Mouse (Mus musculus) left cerebral cortex, postnatal 4 days (tissue): Measurements from ENCODE around the gene Gm45213. TPM values are rescaled to one million over a fixed set of nuclear protein-coding genes. Genes with fewer than 3 reads are reported as not detected.

Experiments
- DNase-seq: peaks from one replicate; pipeline ENCODE4 v3.0.0-alpha.2; 2022
- intact Hi-C: fragments of 180-260 bp; cut with DNase I; formaldehyde crosslinking; loops from one replicate; pipeline ENCODE4 v1.15.1; 2025
- total RNA-seq, 2 experiments: library from RNA; stranded (reverse); gene quantifications; 2 replicates each; pipeline ENCODE4 v1.2.3; 2021

The Gm45213 gene
- total RNA-seq: not detected

- intact Hi-C loops: no loop called here
- DNase-seq: peak; percentile 69
Measured at GRCm38 (mm10) chr7:66043552-66044459, at the start of gene Gm45213. Gm45213 (plus strand) TSS chr7:66043602.

DNA sequence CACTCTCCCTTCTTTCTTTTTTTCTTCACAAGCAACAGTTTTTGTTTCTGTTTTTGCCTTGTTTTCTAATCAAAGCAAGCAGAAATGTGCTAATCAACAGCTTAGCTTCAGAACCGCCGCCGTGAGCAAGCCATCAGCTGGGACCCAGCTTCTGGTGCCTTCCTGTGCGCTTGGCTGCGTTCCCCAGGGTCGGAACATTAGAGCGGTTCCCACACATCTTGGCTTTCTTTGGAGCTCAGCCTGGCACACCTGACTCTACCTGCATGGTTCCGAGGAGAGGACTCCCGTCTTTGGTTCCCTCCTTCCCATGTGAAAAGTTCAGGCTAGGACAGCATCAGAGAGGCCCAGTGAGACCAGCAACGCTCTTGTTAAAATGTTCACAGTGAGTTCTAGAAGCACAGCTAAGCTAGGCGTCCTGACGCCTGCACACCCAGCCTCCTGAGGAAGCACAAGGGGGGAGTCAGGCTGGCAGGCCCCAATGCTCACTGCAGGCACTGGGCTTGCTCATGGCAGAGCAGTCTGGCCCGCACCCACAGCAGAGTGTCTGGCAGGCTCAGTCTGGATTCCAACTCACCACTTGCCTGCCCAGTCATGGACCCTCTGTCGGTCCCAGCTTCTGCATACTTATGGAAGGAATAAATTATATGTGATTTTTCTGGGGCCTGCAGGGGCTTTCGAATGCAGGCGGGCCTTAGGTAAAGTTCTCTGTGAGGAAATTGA lies 42.2 kb upstream of the Gm45213 start:
- intact Hi-C loops: no loop called here
- no peak for DNase-seq

DNA sequence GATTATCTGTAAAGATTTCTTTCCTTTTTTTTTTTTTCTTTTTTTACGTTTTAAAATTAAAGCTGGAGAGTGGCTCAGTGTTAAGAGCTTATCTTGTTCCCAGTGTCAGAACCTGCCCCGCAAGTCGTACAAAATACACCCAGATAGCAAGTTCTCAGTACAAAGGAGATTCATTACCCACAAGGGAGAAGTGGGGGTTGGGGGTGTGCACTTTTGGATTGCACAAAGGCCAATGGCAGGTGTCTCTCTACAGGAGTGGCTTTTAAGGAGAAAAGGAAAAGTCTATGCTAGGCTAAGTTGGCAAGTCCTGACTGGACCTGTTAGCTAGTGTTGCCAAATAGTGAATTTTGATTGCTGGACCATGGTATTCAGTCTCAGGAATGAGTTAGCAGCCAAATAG lies 41.6 kb upstream of the Gm45213 start:
- intact Hi-C loops: no loop called here
- DNase-seq: no peak

DNA sequence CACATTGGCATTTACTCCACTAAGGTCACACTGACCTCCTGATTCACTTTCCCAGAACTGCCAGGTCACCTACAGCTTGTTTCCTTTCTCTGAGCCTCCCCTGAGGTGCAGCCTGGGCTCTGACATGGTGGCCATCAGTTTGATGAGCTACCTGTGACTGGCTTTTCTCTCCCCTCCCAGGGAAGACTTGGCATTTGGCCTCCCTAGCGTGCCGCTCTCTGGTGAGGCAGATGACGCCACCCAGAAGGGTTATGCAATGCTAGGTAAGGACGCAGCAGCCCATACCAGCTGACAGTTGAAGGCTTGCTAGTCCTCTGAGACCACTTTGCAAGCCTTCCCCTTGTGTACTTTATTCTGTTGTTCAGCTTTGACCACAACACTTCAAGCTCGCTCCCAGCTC lies 40.0 kb upstream of the Gm45213 start:
- DNase-seq: no peak
- intact Hi-C loops: no loop called here

GRCm38 (mm10) chr7:66003865-66004638 lies 39.4 kb upstream of the Gm45213 start:
- intact Hi-C loops: no loop called here
- no peak for DNase-seq

- no peak for DNase-seq
- intact Hi-C loops: no loop called here
Measured at GRCm38 (mm10) chr7:66005066-66005465, 38.3 kb upstream of the Gm45213 start.

GRCm38 (mm10) chr7:66008161-66008891 lies 35.1 kb upstream of the Gm45213 start:
- DNase-seq: peak; percentile 48
- intact Hi-C loops: no loop called here

DNA sequence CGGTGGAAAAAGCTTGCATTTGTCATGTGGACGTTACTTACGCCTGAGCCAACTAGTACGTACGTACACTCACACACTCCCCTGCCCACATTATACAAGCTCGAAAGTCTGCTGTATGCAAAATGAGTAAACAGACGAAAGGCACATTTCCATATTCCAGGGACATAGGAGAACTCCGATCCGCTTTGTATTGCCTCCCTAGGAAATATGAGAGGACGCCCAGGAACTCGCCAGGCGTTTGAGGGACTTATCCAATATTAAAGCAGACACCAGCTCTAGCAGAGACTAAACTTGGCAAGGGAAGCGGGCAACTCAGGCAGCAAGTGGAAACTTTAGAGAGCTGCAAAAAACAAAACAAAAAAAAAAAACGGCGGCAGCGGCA lies 34.5 kb upstream of the Gm45213 start:
- DNase-seq: no peak
- intact Hi-C loops: no loop called here

GRCm38 (mm10) chr7:66010518-66010917 lies 32.9 kb upstream of the Gm45213 start:
- intact Hi-C loops: no loop called here

DNA sequence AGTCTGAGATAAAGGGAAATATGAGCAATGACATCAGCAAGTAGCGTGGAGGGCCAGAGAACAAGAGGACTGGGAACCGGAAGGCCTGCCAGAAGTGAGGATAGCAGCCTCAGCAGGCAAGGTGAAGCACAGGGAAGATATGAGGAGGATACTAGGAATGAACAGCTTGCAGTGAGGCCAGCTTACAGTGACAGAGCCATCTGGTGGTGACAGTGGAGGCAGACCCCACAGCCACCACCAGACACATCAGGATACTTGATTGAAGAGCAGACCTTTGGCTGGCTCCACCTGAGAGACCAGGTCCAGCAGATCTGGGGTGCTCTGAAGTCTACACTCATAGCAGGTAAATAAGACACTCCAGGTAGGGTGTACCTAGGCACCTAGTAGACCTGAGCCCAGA lies 15.7 kb upstream of the Gm45213 start:
- intact Hi-C loops: no loop called here
- no peak for DNase-seq

More at GRCm38 (mm10) chr7:66010518-66010917, 32.9 kb upstream of the Gm45213 start:
- no peak for DNase-seq

DNA sequence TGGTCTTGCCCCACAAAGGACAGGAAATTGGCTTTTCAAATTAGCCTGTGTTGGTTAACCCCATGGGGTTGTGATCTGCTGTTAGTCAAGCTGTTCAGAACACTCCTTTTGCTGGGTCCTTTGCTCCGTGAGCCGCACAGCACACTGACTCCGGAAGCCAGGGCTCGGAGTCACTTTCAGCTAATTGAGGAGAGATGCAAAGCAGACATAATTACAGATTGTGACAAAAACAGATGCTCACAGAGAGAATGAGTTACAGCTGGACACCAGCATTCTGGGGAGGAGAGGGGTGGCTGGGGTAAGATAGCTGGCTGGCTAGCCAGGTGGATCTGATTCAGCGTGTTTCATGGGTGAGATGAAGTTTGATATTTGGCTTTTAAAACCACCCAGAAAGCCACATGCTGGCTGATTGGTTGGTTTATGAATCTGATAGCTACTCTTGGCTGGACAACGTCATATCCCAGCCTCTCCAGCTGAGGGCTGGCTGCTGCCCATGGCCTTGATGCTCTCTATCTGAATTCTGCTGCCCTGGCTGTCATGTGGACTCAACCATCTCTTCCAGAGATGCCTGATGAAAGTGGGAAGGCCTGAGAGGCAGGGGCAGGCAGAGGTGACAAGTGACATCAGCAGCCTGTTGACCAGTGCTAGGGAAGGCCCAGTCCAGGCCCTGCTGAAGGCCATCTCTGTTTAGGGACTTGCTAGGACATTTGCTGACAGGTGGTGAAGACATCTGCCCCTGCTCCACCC lies 14.5 kb upstream of the Gm45213 start:
- intact Hi-C loops: no loop called here
- DNase-seq: no peak

- intact Hi-C loops: no loop called here
Measured at GRCm38 (mm10) chr7:66036809-66037208, 6.6 kb upstream of the Gm45213 start.

DNA sequence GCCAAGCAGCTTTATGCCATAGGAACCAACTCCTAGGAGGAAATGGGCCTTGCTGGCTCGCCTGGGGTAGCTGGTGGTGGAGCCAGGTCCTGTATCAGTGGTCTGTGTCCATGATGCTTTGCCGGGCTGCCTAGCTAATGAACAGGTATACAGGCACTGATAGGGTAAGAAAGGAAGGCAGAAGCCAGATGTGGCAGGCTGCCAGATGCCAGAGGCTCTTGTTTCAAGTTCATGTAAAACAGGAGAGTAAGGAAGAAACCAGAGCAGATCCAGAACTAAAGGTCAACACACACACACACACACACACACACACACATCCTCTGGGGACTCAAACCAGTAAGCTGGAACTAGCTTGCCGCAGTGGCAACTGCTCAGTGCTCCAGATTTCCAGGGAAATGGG lies 5.1 kb upstream of the Gm45213 start:
- intact Hi-C loops: no loop called here
- no peak for DNase-seq

More at GRCm38 (mm10) chr7:66036809-66037208, 6.6 kb upstream of the Gm45213 start:
- DNase-seq: no peak

GRCm38 (mm10) chr7:66038730-66039129 lies 4.7 kb upstream of the Gm45213 start:
- no peak for DNase-seq
- intact Hi-C loops: no loop called here

GRCm38 (mm10) chr7:66040026-66040814 lies 3.2 kb upstream of the Gm45213 start:
- no peak for DNase-seq
- intact Hi-C loops: no loop called here

- no peak for DNase-seq
- intact Hi-C loops: no loop called here
Measured at GRCm38 (mm10) chr7:66044617-66045016, 1.2 kb downstream of the Gm45213 start.

- intact Hi-C loops: no loop called here
- DNase-seq: no peak
Measured at GRCm38 (mm10) chr7:66046921-66047918, 3.8 kb downstream of the Gm45213 start.

- no peak for DNase-seq
- intact Hi-C loops: no loop called here
Measured at GRCm38 (mm10) chr7:66047975-66048374, 4.6 kb downstream of the Gm45213 start.
